Mouse (Mus musculus) gastrocnemius, adult 18-20 months (tissue): Measurements from ENCODE around the gene Car5a. TPM values are rescaled to one million over a fixed set of nuclear protein-coding genes. Genes with fewer than 3 reads are reported as not detected.

Source experiments
- DNase-seq: peaks from one replicate; pipeline ENCODE4 v3.0.0; 2021; ENCODE audit warnings: low spot score
- total RNA-seq, 2 experiments: library from RNA; stranded (reverse); gene quantifications; 2 replicates each; pipeline ENCODE4 v1.2.3; 2021

Car5a gene
- total RNA-seq, 2 experiments from 2014 or later, result not detected

GRCm38 (mm10) chr8:121906542-121907512 lies 37.9 kb downstream of the Car5a start:
- DNase-seq, result no peak

- no peak for DNase-seq
These were observed 38.8 kb downstream of the Car5a start for GRCm38 (mm10) chr8:121905864-121906263.

- DNase-seq, result no peak
These were observed 39.3 kb downstream of the Car5a start for GRCm38 (mm10) chr8:121905420-121905819.

DNA sequence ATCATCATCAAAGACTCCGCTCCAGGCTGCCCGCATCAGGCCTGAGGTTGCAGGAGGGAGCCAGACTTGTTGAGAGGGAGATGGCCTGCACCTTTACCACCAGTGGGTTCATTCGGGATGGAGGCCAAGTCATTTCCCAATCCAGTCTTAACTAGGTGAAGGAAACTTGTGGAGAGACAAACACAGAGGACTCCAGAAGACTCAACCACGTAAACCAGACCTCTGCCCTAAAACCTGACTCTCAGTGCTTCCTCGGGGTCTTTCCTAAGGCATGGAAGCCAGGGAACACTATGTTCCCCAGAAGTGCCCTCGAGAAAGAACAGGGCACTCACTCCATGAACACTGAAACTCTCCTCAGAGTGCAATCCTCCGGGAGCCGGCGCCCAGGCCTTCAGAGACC lies 39.7 kb downstream of the Car5a start:
- no peak for DNase-seq

DNA sequence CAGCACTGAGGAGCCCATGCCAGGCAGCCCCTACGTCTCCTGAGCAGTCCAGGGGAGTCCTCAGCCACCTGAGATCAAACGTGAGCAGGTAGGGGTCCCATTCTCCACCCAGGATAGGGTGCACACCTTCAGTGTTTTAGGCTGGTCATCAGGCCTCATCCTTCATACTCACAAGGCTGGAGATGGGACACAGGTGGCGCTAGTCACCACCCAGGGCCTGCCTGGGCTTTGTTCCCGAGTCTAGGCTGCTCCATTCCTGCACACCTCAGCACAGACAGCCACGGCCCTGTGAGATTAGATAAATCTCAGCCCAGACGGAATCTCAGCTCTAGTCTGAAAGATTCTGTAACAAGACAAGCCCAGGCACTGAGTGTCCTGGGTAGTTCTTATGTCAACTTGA lies 40.7 kb downstream of the Car5a start:
- no peak for DNase-seq

DNA sequence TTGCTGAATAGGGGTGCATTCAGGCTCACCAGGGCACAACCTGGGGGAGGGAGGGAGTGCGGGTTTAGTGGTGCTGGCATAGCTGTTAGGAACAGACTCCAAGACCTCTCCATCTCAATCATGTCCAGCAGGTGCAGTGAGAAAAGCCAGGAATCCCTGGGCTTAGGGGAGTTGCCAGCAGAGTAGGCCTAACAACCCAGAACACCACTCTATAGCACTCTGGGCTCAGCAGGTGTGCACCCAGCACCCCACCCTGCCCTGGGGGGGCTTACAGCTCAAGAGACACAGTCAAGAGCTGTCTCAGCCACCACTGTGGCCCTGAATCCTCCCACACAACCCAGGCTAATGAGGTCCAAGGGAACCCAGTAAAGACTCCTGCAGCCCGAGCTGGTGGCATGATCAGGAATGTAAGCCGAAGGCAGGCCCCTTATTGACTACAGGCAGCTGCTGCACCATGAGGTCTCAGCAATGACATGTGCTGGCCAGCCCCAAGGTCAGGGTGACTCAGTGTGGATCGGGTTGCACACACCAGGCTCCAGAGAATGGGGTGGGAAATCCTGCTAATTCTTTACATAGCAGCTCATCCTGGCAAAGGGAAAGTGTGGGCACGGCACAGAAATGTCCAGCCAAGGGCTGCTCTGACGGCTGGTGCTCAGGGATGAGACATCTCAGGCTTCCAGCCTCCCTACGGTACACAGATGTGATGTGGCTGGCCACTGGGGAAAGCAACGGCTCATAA lies 43.0 kb downstream of the Car5a start:
- DNase-seq, result peak; percentile 58

DNA sequence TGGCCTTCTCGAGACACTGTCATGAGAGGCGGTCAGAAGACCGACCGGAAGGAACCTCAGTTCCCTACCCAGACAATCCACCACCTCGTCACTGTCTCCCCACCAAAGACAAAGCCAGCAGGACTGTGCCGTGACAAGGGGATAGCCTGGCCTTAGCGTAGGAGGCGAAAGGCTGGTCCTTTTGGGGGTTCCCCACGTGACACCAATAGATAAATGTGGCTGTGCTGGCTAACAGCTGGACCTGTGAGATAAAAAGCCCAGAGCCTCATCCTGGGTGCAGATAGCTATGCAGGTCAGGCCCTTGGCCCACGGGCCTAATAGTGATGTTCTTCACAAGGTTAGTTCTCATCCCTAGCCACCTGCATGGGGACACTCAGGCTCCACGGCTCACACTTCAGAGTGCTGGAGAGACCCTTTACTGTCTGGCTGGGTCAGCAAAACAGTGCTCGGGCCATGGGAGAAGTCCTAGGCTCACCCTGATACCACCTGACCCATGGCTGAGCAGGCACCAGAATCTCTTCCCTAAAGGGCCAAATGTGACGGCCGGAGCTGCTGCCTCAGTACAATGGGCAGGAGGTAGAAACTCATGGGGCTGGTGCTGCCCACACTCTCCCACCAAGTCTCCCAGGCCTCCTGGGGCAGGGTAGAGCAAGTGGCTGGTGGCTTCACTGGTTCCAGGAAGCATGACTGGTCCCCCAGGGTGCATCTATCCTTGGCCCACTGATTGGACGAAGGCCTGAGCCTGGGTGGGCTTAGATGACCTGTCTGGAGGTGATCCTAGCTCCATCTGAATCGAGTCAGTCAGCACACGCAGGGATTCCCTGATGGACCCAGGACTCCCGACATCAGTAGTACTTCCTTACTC lies 45.3 kb downstream of the Car5a start:
- DNase-seq, result no peak

- DNase-seq, result peak; percentile 83
These were observed 46.2 kb downstream of the Car5a start for GRCm38 (mm10) chr8:121898401-121898931.

DNA sequence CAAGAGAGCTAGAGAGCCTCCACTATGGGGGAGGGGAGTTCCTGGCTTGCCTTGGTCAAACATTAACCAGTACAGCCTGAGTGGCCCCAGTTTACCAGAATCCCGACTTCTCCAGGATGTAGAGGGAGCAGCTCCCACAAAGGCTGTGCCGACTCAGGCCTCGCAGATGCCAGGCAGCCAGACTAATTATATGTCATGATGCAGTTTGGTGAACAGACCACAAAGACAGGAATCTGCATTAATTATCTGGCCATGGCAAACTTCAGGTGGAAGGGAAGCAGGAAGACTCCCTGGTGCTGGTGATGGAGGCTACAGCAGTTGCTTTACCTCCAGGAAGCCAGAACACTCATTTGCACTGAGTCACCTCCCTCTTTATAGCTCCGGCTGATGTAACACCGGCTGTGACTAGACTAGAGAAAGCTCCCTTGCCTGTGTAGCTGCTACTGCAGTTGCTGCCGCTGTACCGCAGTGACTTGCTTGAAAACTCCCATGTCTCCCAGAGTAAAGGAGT lies 46.8 kb downstream of the Car5a start:
- DNase-seq, result no peak

DNA sequence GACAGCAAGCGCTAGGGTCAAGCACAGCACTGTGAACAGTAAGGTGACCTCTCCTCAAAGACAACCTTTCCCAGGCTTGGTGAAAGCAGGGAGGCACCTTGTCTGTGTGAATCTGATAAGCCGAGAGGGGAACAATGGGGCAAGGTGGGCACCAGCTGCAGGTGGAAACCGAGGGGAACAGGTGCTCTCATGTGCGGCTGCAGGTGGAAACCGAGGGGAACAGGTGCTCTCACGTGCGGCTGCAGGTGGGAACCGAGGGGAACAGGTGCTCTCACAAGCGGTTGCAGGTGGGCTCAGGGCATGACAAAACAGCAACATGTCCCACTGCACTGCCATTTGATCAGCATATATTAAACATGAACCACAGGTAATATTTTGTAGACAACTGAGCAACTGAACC lies 47.5 kb downstream of the Car5a start:
- no peak for DNase-seq

DNA sequence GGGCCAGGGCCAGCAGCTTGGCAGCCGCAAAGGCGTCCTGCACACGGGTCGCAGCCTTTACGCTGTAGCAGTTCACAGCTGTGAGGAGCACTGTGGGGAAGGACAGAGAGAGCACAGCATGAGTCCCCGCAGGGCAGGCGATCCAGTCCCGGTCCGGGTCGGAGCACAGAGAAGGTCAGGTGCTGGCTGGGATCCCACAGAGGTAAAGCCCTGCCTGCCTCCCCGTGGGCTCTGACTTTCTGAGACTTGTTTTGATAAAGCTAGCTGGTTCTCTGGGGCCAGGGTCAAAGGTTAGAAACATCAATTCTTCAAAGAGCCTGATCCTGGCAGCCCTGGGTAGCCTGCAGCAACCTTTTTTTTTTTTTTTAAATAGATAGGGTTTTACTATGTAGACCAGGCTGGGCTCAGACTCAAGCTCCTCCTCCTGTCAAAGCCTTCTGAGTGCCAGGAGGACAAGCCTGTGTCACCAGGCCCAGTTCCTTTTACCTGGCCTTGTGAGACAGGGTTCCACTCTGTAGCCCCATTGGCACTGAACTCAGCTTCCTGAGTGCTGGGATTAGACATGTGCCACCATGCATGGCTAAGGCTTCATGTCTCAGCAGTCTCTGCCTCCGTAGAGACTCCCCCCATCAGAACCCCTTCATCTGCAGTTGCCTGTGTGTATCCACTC lies 48.1 kb downstream of the Car5a start:
- no peak for DNase-seq

GRCm38 (mm10) chr8:121895910-121896309 lies 48.8 kb downstream of the Car5a start:
- no peak for DNase-seq

DNA sequence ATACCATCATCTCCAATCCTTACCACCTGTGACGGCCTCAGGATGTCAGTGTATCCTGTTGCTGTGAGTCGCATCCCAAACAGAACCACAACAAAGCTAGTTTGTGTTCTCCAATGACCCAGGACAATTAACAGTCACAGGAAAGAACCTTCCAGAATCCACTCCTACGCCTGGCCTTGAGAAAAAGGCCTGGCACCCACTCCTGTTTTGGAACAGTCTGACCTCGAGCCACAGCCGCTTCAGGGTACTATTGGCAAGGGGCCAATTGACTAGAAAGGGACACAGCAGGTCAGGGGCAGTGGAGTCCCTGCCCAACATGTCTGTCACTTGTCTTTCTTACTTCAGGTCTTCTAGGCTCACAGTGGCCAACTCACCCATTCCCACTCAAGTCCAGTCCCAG lies 51.8 kb downstream of the Car5a start:
- DNase-seq, result no peak

- DNase-seq, result peak; percentile 89
These were observed 54.6 kb downstream of the Car5a start for GRCm38 (mm10) chr8:121889810-121890785.

DNA sequence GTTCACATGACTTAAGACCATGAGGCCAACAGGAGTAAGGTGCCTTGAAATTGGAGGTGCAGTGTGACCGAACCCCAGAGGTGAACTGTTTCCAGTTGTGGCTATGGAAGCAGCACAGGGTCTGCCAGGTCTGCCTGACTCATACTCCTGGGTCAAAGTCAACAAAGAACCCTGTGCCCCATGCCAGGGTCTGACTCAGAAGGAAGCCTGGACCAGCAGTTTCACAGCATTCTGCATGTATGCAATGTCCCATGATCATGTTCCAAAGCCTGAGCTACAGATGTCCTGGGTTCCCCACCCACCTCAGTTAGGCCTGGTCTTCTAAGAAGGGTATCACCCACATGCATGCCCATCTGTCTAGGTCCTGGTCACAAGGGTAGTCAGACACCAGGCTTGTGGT lies 55.4 kb downstream of the Car5a start:
- no peak for DNase-seq

- DNase-seq, result no peak
These were observed 57.2 kb downstream of the Car5a start for GRCm38 (mm10) chr8:121887547-121887946.

DNA sequence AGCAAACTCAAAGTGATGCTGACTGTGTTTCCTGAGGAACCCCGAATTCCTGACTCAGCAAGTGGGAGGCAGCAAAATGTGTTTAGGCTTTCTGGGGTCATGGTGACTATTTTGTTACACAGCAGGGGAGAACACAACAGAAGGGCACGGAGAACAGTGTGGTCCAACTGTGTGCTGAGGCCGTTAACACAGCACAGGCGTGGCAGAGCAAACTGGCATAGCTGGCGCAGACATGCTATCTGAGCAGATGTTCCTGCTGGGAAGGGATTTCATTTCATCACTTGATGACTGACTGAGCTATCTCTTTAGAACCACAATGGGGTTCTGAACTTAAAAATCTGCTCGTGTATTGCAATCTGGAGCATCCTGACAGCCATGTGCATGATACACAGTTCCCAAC lies 59.3 kb downstream of the Car5a start:
- no peak for DNase-seq

- peak; percentile 30 for DNase-seq
These were observed 59.7 kb downstream of the Car5a start for GRCm38 (mm10) chr8:121885001-121885400.

- DNase-seq, result no peak
These were observed 60.5 kb downstream of the Car5a start for GRCm38 (mm10) chr8:121884181-121884580.
